Mouse (Mus musculus): ENCODE data around the gene Epn2.

GRCm38 (mm10) chr11:61492749-61493401 lies 86.6 kb downstream of the Epn2 start:
- no peak for TF ChIP-seq CTCF (IDR thresholded peaks at IDR 0.05; ENCODE audit: borderline replicate concordance, insufficient read depth, low read depth, low read length)
- no peak for TF ChIP-seq POLR2A (IDR thresholded peaks at IDR 0.05; ENCODE audit: borderline replicate concordance, insufficient read depth, low read length)
